19 mouse cellular contexts compared by ENCODE assay signal in genomic region chr2:71298729-71299128, GRCm38 (mm10).
DNase-seq lines count a peak whose midpoint lies in the region; TF ChIP-seq lines count a peak whose summit lies in the region.
"Had no signal": no experiment of that assay in that cellular context is flagged by ENCODE, and none has a peak within 500 bp of the region (broad histone marks: within the 10 kb centered on the region; RNA-seq: fewer than 3 reads in every experiment).

No protein-coding gene starts in this region.

- no peak for TF ChIP-seq POLR2A in heart, adult 2 months (IDR thresholded peaks at IDR 0.05; ENCODE audit: insufficient read depth, low read depth, low read length)

- no peak for DNase-seq in heart, adult 2 months
- DNase-seq in heart, adult 18-20 months, result no peak
- peak; percentile 25 for DNase-seq in lung, postnatal 10 days
- no peak for DNase-seq in lung, adult 18-20 months
- peak; percentile 8 to 17 for DNase-seq in B cell, adult 2 months
- DNase-seq in thymus, postnatal 36 days, result peak; percentile 18 to 32
- DNase-seq in right cerebral cortex, adult 18-20 months, result no peak
- DNase-seq: cerebellum, adult 11 months; cerebellum, adult 9-11 months; forebrain, postnatal 0 days; gastrocnemius, postnatal 36 days; lung, postnatal 4 days; midbrain, embryonic 14.5 days; right cerebral cortex, postnatal 14 days; spleen, adult 18-20 months had no signal

- intact Hi-C loops in heart, adult 2 months (cut with DNase I), result no loop called here

- H3K36me3 ChIP-seq in heart, adult 2 months (ENCODE audit: control insufficient read depth, insufficient read depth, low read length), result no peaks in the 10 kb centered on the region
- H3K36me3 ChIP-seq: embryonic facial prominence, embryonic 12.5 days had no signal

- no peaks in the 10 kb centered on the region for H3K4me1 ChIP-seq in heart, adult 2 months (ENCODE audit: control insufficient read depth, insufficient read depth, low read length)

- no peak for TF ChIP-seq EP300 in heart, adult 2 months (IDR thresholded peaks at IDR 0.05; ENCODE audit: insufficient read depth, low read depth, low read length)

- H3K79me2 ChIP-seq in heart, adult 2 months (replicated peaks; ENCODE audit: control insufficient read depth, insufficient read depth, low read length), result no peaks in the 10 kb centered on the region

- no peak overlapping the region for H3K4me3 ChIP-seq in heart, adult 2 months
- H3K4me3 ChIP-seq: embryonic facial prominence, embryonic 12.5 days; heart, embryonic 12.5 days; kidney, embryonic 15.5 days had no signal

- TF ChIP-seq CTCF in heart, adult 2 months (IDR thresholded peaks at IDR 0.05), result peak; percentile 45

- no peak overlapping the region for H3K27ac ChIP-seq in heart, adult 2 months
- H3K27ac ChIP-seq: embryonic facial prominence, embryonic 12.5 days; hindbrain, postnatal 0 days; kidney, embryonic 15.5 days had no signal

- no peak overlapping the region for H3K9ac ChIP-seq in heart, adult 2 months (ENCODE audit: low read depth, low read length)
- H3K9ac ChIP-seq: embryonic facial prominence, embryonic 12.5 days; forebrain, postnatal 0 days; heart, embryonic 12.5 days; kidney, embryonic 15.5 days had no signal

- WGBS in heart, adult 2 months, result 96% methylated on average over 1 of the region's 1 CpGs

- H3K27me3 ChIP-seq in heart, adult 2 months (ENCODE audit: control insufficient read depth, insufficient read depth, low read length), result no peaks in the 10 kb centered on the region
- H3K27me3 ChIP-seq: embryonic facial prominence, embryonic 12.5 days; heart, embryonic 12.5 days; kidney, embryonic 15.5 days had no signal

Comparison
In these comparisons a context has a peak if more than half of its experiments do, and no peak if none do; other contexts are left out.
1. DNase-seq: peak in lung, postnatal 10 days (single experiment), B cell, adult 2 months (2 of 2) and thymus, postnatal 36 days (2 of 2); none in heart, adult 2 months (0 of 2), heart, adult 18-20 months (0 of 2), lung, adult 18-20 months (0 of 2) and right cerebral cortex, adult 18-20 months (single experiment).